Mouse (Mus musculus) kidney, postnatal 0 days (tissue): Measurements from ENCODE around the gene Gm21987. TPM values are rescaled to one million over a fixed set of nuclear protein-coding genes. Genes with fewer than 3 reads are reported as not detected.

Experiments
- ATAC-seq: fragments of 200-750 bp; cut with Nextera tagmentation; replicated peaks from 2 replicates; pipeline ENCODE4 v1.8.0; 2017; ENCODE audit warnings: low read depth, moderate number of reproducible peaks, moderate TSS enrichment, moderate library complexity; ENCODE audit not compliant: low FRiP score
- DNase-seq: peaks from one replicate; pipeline ENCODE4 v3.0.0-alpha.2; 2016; ENCODE audit warnings: low spot score
- H3K27ac ChIP-seq: fragments of 300-500 bp; sonication (generic); 2 replicates; pipeline ENCODE4 v1.5.1; 2014; ENCODE audit warnings: mild to moderate bottlenecking
- H3K27me3 ChIP-seq: fragments of 300-500 bp; sonication (generic); 2 replicates; pipeline ENCODE4 v1.6.1; 2014; ENCODE audit warnings: low read length, mixed read lengths; ENCODE audit not compliant: insufficient read depth
- H3K36me3 ChIP-seq: fragments of 300-500 bp; sonication (generic); 2 replicates; pipeline ENCODE4 v1.6.1; 2014; ENCODE audit warnings: low read length, mixed read lengths; ENCODE audit not compliant: insufficient read depth
- H3K4me1 ChIP-seq: fragments of 300-500 bp; sonication (generic); replicated peaks from 2 replicates; pipeline ENCODE4 v1.6.1; 2014; ENCODE audit warnings: antibody characterized with exemption, low read length, mixed read lengths; ENCODE audit not compliant: insufficient read depth
- H3K4me2 ChIP-seq: fragments of 300-500 bp; sonication (generic); 2 replicates; pipeline ENCODE4 v1.6.1; 2014; ENCODE audit warnings: mild to moderate bottlenecking, low read length, moderate library complexity, mixed read lengths
- H3K4me3 ChIP-seq: fragments of 300-500 bp; sonication (generic); replicated peaks from 2 replicates; pipeline ENCODE4 v1.5.1; 2014; ENCODE audit warnings: low read depth, low read length
- H3K9ac ChIP-seq: fragments of 300-500 bp; sonication (generic); 2 replicates; pipeline ENCODE4 v1.6.1; 2014; ENCODE audit warnings: low read depth, low read length
- H3K9me3 ChIP-seq: fragments of 300-500 bp; sonication (generic); replicated peaks from 2 replicates; pipeline ENCODE4 v1.6.1; 2016; ENCODE audit warnings: low read length, inconsistent platforms, mixed read lengths
- CTCF ChIP-seq: IDR thresholded peaks from 2 replicates; pipeline ENCODE4 v1.5.1; 2016; ENCODE audit warnings: antibody characterized with exemption, low read depth, mild to moderate bottlenecking, moderate library complexity
- WGBS: fragments of 180-500 bp; shearing (Covaris S2); extraction: QIAGEN DNeasy Blood & Tissue Kit; methylation state at CpG from one replicate; pipeline ENCODE4 v1.1.7; 2014; 5-methylcytosine and 5-hydroxymethylcytosine counted together
- polyA plus RNA-seq: library from polyadenylated mRNA; unstranded; fragments of >200 nt; fragmentation: Nextera tagmentation; extraction: Ambion mirVana; gene quantifications from 2 replicates; pipeline ENCODE4 v1.2.1, GENCODE M21; 2015

Gm21987 gene
- polyA plus RNA-seq, 1 experiment from 2014 or later, result not detected

DNA sequence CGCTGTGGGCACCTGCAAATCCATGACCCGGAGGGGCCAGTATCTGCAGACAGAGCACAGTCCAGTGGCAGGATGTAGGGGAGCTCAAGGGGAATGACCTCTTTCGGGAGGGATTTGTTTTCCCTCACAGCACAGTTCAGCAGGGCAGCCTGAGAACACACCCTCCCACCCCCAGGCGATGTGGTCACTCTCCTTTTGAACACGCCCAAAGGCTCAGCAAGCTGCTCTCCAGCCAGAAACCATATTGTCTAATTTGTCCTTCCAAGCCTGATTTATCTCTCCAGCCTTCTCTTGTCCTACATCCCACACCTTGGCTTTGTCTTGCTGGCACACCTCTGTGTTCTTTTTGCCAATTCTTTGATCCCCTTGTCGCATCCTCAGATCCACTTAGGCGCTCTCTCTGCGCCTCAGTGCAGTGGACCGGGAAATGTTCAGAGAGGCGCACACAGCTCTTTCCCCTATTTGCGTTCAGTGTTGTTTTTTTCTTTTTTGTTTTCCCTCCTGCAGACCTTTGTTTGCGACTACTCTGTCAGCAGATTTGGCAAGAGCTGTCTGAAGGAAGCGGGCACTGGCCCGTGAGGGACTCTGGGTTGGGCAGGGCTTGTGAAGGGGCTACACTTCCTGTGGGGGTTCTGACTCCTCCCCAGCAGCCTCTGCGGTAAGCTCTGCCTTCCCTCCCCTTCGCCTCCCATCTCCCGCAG, 52.8 kb downstream of the Gm21987 start:
- no peak for TF ChIP-seq CTCF
- peak; percentile 87 for ATAC-seq
- Histone ChIP-seq H3K9ac (peak overlapping the region; percentile 43; the same call in 1 of the 2 replicates), H3K9me3 (no peaks in the 10 kb centered on the region), H3K4me2 (peak overlapping the region; percentile 59), H3K4me3 (peak overlapping the region; percentile 16; the same call in 1 of the 2 replicates), H3K36me3 (no peaks in the 10 kb centered on the region), H3K4me1 (peaks cover 17% of the 10 kb centered on the region), H3K27ac (peak overlapping the region; percentile 78), H3K27me3 (no peaks in the 10 kb centered on the region)
- DNase-seq, result peak; percentile 86
- 6% methylated on average over 17 of the region's 17 CpGs for WGBS

DNA sequence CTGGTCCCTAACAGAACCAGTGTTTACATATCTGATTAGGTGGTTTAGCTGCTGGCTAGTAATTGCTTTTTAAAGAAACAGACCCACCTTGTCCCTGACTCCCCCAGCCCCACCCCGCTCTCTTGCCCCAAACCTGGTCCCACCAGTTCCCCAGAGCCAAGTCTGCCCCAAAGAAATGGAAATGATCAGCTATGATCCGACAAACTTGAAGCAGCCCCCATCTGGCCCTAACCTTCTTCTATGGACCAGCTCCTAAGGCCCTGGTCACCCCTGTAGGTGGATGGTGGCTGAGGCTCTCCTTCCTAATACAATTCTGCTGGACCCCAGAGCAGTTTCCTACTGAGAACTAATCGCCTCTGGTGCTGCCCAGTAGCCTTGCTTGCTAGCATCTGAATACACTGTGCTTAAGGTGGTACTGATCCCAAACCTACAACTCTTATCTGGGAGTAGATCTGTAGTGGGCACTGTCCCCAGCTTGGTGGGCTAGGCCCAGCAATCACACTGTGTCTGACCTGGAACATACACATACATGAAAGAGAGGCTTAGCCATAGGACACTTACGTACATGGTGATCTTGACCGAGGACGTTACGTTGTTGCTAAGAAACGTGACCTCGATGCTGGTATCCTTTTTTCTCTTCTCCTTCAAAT, 53.6 kb downstream of the Gm21987 start:
- Histone ChIP-seq H3K36me3 (no peaks in the 10 kb centered on the region), H3K27me3 (no peaks in the 10 kb centered on the region), H3K9me3 (no peaks in the 10 kb centered on the region), H3K4me2 (peak overlapping the region; percentile 59), H3K27ac (peak overlapping the region; percentile 78), H3K4me1 (peaks cover 13% of the 10 kb centered on the region), H3K9ac (peak overlapping the region; percentile 43; the same call in 1 of the 2 replicates), H3K4me3 (no peak overlapping the region)
- WGBS, result 88% methylated on average over 9 of the region's 9 CpGs
- ATAC-seq (no peak), DNase-seq (no peak)
- no peak for TF ChIP-seq CTCF

DNA sequence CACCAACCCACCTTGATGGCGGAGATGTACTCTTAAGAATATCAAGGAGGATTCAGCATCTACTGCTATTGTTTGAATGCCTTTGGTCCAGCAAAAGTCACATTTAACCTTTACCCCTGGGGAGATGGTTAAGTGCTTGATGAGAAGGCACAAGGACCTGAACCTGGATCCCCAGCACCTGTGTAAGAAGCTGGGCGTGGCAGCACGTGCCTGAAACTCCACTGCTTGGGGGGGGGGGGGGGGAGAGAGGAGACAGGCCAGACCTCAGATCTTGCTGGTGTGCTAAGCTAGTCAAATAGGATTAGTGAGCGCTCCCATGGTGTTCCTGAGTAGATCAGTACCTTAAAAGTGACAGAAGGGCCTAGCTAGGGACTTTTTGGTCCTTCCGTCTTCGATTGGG, 54.6 kb downstream of the Gm21987 start:
- Histone ChIP-seq H3K4me3 (no peak overlapping the region), H3K4me2 (no peak overlapping the region), H3K36me3 (no peaks in the 10 kb centered on the region), H3K27ac (no peak overlapping the region), H3K9me3 (no peaks in the 10 kb centered on the region), H3K9ac (no peak overlapping the region), H3K27me3 (no peaks in the 10 kb centered on the region), H3K4me1 (peaks cover 11% of the 10 kb centered on the region; the same call in 1 of the 2 replicates)
- 93% methylated on average over 6 of the region's 6 CpGs for WGBS
- ATAC-seq (no peak), DNase-seq (no peak)
- no peak for TF ChIP-seq CTCF

DNA sequence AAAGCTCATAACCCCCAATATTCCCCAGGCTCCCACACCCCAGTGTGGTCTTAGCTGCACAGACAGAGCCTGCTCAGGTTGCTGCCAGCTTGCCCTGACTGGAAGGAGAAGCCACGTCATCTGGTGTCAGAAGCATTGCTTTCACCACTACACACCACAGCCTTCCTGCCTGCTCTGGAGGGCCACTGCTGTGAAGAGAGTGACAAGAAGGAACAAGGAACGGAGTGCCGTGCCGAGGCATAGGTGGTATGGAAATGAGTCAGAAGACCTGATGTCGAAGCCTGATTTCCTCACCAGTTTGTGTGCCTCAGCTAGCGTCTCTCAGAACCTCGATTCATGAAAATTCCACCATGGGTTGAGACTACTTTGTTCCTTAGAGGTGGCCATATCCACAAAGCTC, 56.8 kb downstream of the Gm21987 start:
- peaks cover 11% of the 10 kb centered on the region; the same call in 1 of the 2 replicates for H3K4me1 ChIP-seq
- TF ChIP-seq CTCF, result no peak
- no peak overlapping the region for H3K4me2 ChIP-seq
- no peak overlapping the region for H3K4me3 ChIP-seq
- no peak for ATAC-seq
- no peaks in the 10 kb centered on the region for H3K36me3 ChIP-seq
- no peak overlapping the region for H3K27ac ChIP-seq
- no peaks in the 10 kb centered on the region for H3K27me3 ChIP-seq
- DNase-seq, result no peak
- WGBS, result 88% methylated on average over 7 of the region's 7 CpGs
- no peak overlapping the region for H3K9ac ChIP-seq
- no peaks in the 10 kb centered on the region for H3K9me3 ChIP-seq

DNA sequence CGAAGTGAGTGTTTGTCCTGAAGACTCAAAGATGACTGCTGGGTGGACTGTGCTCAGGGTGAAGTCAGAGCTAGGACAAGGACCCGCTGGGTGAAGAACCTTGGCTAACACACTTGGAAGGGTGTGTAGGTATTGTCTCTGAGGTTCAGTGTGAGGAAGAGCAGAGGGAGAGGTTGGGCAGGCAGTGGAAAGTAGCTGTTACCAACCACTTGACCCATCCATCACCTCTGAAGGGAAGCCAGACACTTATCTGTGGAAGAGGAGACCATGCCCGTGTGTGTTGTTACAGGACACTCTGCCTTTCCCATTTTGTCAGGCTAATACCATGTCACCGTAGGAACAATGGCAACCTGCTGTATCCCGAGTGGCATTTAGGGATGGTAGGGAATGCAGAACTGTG, 59.5 kb downstream of the Gm21987 start:
- Histone ChIP-seq H3K4me2 (no peak overlapping the region), H3K27me3 (no peaks in the 10 kb centered on the region), H3K4me3 (no peak overlapping the region), H3K4me1 (no peaks in the 10 kb centered on the region), H3K36me3 (no peaks in the 10 kb centered on the region), H3K9ac (no peak overlapping the region), H3K9me3 (no peaks in the 10 kb centered on the region), H3K27ac (no peak overlapping the region)
- TF ChIP-seq CTCF, result no peak
- 87% methylated on average over 5 of the region's 5 CpGs for WGBS
- no peak for DNase-seq
- no peak for ATAC-seq

DNA sequence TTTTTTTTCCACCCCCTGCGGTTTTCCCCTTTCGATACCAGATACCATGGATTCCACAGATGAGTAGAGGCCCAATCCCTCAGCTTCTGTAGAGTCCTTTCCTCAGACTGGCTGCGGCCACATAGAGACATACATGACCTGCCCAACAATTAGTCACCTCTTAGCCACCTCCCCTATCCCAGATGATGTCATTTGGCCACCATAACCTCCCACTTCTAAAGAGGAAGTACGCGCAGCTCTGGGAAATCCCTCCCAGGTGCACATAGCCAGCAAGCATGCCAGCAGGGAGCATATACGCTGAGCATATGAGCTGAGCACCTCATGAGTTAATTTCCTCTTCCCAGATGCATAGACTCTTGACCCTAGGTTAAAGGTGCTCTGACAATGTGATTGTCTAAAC, 59.9 kb downstream of the Gm21987 start:
- Histone ChIP-seq H3K9me3 (no peaks in the 10 kb centered on the region), H3K36me3 (no peaks in the 10 kb centered on the region), H3K27me3 (no peaks in the 10 kb centered on the region), H3K4me2 (no peak overlapping the region), H3K27ac (no peak overlapping the region), H3K9ac (no peak overlapping the region), H3K4me3 (no peak overlapping the region), H3K4me1 (no peaks in the 10 kb centered on the region)
- 85% methylated on average over 6 of the region's 6 CpGs for WGBS
- no peak for DNase-seq
- no peak for TF ChIP-seq CTCF
- ATAC-seq, result no peak
